Mouse (Mus musculus): ENCODE data around the gene Hal. TPM values are rescaled to one million over a fixed set of nuclear protein-coding genes. Genes with fewer than 3 reads are reported as not detected.

The Hal gene
- polyA plus RNA-seq, 1 experiment from 2014 or later, result not detected

DNA sequence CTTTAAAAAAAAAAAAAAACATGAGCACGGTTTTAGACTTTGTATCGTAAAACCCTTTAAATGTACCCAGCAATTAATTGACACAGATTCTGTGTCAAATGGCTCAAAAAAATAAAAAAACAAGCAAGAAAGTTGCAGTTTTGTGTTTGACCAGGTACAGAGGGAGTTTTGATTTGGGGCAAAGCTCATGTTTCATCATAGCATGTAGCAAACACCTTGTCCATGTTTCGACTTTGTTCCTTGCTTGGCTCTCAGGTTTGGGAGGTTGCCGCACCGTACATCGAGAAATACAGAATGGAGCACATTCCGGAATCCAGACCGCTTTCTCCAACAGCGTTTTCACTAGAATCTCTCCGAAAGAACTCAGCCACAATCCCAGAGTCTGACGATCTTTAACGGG is 27.4 kb downstream of the Hal start:
- Histone ChIP-seq H3K27ac (no peak overlapping the region), H3K9ac (replicated peaks) (no peak overlapping the region), H3K36me3 (no peaks in the 10 kb centered on the region), H3K4me1 (replicated peaks) (no peaks in the 10 kb centered on the region), H3K4me2 (no peak overlapping the region), H3K4me3 (replicated peaks) (no peak overlapping the region), H3K9me3 (no peaks in the 10 kb centered on the region), H3K27me3 (no peaks in the 10 kb centered on the region)
- ATAC-seq (ENCODE audit: insufficient number of reproducible peaks, insufficient read depth, low FRiP score, low TSS enrichment, low read depth), result no peak
- WGBS, result 73% methylated on average over 12 of the region's 12 CpGs

GRCm38 (mm10) chr10:93517754-93518153 is 29.2 kb downstream of the Hal start:
- WGBS, result 51% methylated on average over 4 of the region's 4 CpGs

GRCm38 (mm10) chr10:93518186-93518585 is 29.6 kb downstream of the Hal start:
- no peak overlapping the region for H3K9ac ChIP-seq (replicated peaks)
- no peak overlapping the region for H3K27ac ChIP-seq
- no peaks in the 10 kb centered on the region for H3K9me3 ChIP-seq
- H3K4me2 ChIP-seq, result no peak overlapping the region
- H3K36me3 ChIP-seq, result no peaks in the 10 kb centered on the region
- no peak overlapping the region for H3K4me3 ChIP-seq (replicated peaks)
- no peak for ATAC-seq (ENCODE audit: insufficient number of reproducible peaks, insufficient read depth, low FRiP score, low TSS enrichment, low read depth)
- no peaks in the 10 kb centered on the region for H3K4me1 ChIP-seq (replicated peaks)
- 86% methylated on average over 4 of the region's 4 CpGs for WGBS
- H3K27me3 ChIP-seq, result no peaks in the 10 kb centered on the region

More at GRCm38 (mm10) chr10:93517754-93518153, 29.2 kb downstream of the Hal start:
- no peak overlapping the region for H3K9ac ChIP-seq (replicated peaks)
- H3K27ac ChIP-seq, result no peak overlapping the region
- no peak for ATAC-seq (ENCODE audit: insufficient number of reproducible peaks, insufficient read depth, low FRiP score, low TSS enrichment, low read depth)
- no peak overlapping the region for H3K4me3 ChIP-seq (replicated peaks)
- no peaks in the 10 kb centered on the region for H3K9me3 ChIP-seq
- no peak overlapping the region for H3K4me2 ChIP-seq
- no peaks in the 10 kb centered on the region for H3K36me3 ChIP-seq
- H3K27me3 ChIP-seq, result no peaks in the 10 kb centered on the region
- H3K4me1 ChIP-seq (replicated peaks), result no peaks in the 10 kb centered on the region

DNA sequence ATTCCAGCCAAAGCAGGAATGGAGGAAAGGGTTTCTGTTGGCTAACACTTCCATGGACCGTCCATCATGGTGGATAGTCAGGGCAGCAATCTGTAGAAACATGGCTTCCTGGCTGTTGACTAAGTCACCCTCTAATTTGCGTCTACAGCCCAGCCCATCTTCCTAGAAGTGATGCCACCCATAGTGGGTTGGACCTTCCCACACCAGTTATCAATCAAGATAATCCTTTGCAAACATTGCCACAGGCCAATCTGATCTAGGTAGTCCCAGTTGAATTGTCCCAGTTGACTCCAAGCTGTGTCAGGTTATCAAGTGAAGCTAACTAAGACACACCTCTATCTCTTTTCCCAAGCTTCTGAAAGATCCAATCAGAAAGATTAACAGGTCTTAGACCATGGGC is 30.1 kb downstream of the Hal start:
- Histone ChIP-seq H3K9me3 (no peaks in the 10 kb centered on the region), H3K36me3 (no peaks in the 10 kb centered on the region), H3K9ac (replicated peaks) (no peak overlapping the region), H3K4me1 (replicated peaks) (no peaks in the 10 kb centered on the region), H3K27me3 (no peaks in the 10 kb centered on the region), H3K4me3 (replicated peaks) (no peak overlapping the region), H3K4me2 (no peak overlapping the region), H3K27ac (no peak overlapping the region)
- ATAC-seq (ENCODE audit: insufficient number of reproducible peaks, insufficient read depth, low FRiP score, low TSS enrichment, low read depth), result no peak
- 86% methylated on average over 2 of the region's 2 CpGs for WGBS

- H3K9me3 ChIP-seq, result no peaks in the 10 kb centered on the region
- no peak overlapping the region for H3K27ac ChIP-seq
- no peaks in the 10 kb centered on the region for H3K27me3 ChIP-seq
- H3K36me3 ChIP-seq, result no peaks in the 10 kb centered on the region
- H3K4me3 ChIP-seq (replicated peaks), result no peak overlapping the region
- H3K9ac ChIP-seq (replicated peaks), result no peak overlapping the region
- H3K4me1 ChIP-seq (replicated peaks), result no peaks in the 10 kb centered on the region
- WGBS, result 90% methylated on average over 8 of the region's 8 CpGs
- no peak for ATAC-seq (ENCODE audit: insufficient number of reproducible peaks, insufficient read depth, low FRiP score, low TSS enrichment, low read depth)
- H3K4me2 ChIP-seq, result no peak overlapping the region
Observed at GRCm38 (mm10) chr10:93519159-93519558, 30.6 kb downstream of the Hal start.

- Histone ChIP-seq H3K9me3 (no peaks in the 10 kb centered on the region), H3K4me2 (no peak overlapping the region), H3K27ac (no peak overlapping the region), H3K27me3 (no peaks in the 10 kb centered on the region), H3K36me3 (no peaks in the 10 kb centered on the region), H3K4me3 (replicated peaks) (no peak overlapping the region), H3K4me1 (replicated peaks) (no peaks in the 10 kb centered on the region), H3K9ac (replicated peaks) (no peak overlapping the region)
- WGBS, result 86% methylated on average over 5 of the region's 5 CpGs
- no peak for ATAC-seq (ENCODE audit: insufficient number of reproducible peaks, insufficient read depth, low FRiP score, low TSS enrichment, low read depth)
Observed at GRCm38 (mm10) chr10:93519756-93520155, 31.2 kb downstream of the Hal start.

DNA sequence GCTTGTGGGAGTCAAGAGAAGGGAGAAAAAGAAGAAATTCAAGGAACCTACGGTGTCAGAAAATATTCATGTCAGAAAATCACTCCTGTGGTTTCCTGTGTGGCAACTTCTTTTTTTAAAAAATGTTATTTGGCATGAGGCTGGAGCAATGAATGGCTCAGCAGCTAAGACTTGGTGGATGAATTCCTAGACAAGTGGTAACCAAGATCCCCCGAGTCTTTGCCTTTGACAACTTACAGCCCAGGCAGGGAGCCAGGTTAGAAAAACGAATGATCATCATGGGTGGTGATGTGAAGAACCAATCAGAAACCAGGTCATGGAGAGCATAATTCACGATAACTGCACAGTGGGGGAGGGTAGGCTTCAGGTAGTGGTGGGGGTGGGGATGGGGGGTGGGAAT is 32.4 kb downstream of the Hal start:
- ATAC-seq (ENCODE audit: insufficient number of reproducible peaks, insufficient read depth, low FRiP score, low TSS enrichment, low read depth), result no peak
- Histone ChIP-seq H3K4me2 (no peak overlapping the region), H3K4me1 (replicated peaks) (no peaks in the 10 kb centered on the region), H3K27me3 (no peaks in the 10 kb centered on the region), H3K27ac (no peak overlapping the region), H3K4me3 (replicated peaks) (no peak overlapping the region), H3K9ac (replicated peaks) (no peak overlapping the region), H3K36me3 (no peaks in the 10 kb centered on the region), H3K9me3 (no peaks in the 10 kb centered on the region)
- WGBS, result 77% methylated on average over 4 of the region's 4 CpGs

GRCm38 (mm10) chr10:93525329-93525728 is 36.8 kb downstream of the Hal start:
- no peaks in the 10 kb centered on the region for H3K27me3 ChIP-seq
- no peak overlapping the region for H3K9ac ChIP-seq (replicated peaks)
- H3K9me3 ChIP-seq, result no peaks in the 10 kb centered on the region
- H3K4me2 ChIP-seq, result no peak overlapping the region
- H3K4me3 ChIP-seq (replicated peaks), result no peak overlapping the region
- no peak for ATAC-seq (ENCODE audit: insufficient number of reproducible peaks, insufficient read depth, low FRiP score, low TSS enrichment, low read depth)
- WGBS, result 51% methylated on average over 1 of the region's 1 CpGs
- H3K4me1 ChIP-seq (replicated peaks), result no peaks in the 10 kb centered on the region
- no peak overlapping the region for H3K27ac ChIP-seq
- no peaks in the 10 kb centered on the region for H3K36me3 ChIP-seq

- no peak for ATAC-seq (ENCODE audit: insufficient number of reproducible peaks, insufficient read depth, low FRiP score, low TSS enrichment, low read depth)
- no peak overlapping the region for H3K4me3 ChIP-seq (replicated peaks)
- H3K36me3 ChIP-seq, result no peaks in the 10 kb centered on the region
- H3K4me1 ChIP-seq (replicated peaks), result peaks cover 16% of the 10 kb centered on the region
- H3K27me3 ChIP-seq, result peaks cover 24% of the 10 kb centered on the region
- no peak overlapping the region for H3K27ac ChIP-seq
- 90% methylated on average over 2 of the region's 2 CpGs for WGBS
- no peak overlapping the region for H3K4me2 ChIP-seq
- H3K9me3 ChIP-seq, result no peaks in the 10 kb centered on the region
- H3K9ac ChIP-seq (replicated peaks), result no peak overlapping the region
Observed at GRCm38 (mm10) chr10:93538287-93538686, 49.7 kb downstream of the Hal start.

DNA sequence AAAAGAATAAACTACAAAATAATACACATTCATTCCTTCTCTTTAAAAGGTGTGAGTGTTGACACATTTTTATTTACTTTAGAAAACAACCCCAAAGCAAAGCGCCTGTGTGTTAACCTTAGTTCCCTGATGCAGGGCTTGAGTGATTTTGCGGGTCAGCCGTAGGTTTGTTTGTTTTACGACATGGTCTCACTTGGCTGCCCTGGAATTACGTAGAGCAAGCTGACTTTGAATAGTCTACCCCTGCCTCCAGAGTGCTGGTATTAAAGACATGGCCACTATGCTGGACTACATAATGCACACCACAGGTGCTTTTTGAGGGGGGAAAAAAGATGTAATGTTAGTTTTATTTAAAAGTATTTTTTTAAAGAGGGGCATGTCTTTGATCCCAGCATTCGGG is 50.2 kb downstream of the Hal start:
- no peak overlapping the region for H3K4me3 ChIP-seq (replicated peaks)
- ATAC-seq (ENCODE audit: insufficient number of reproducible peaks, insufficient read depth, low FRiP score, low TSS enrichment, low read depth), result no peak
- H3K27me3 ChIP-seq, result peaks cover 24% of the 10 kb centered on the region
- no peak overlapping the region for H3K4me2 ChIP-seq
- no peak overlapping the region for H3K9ac ChIP-seq (replicated peaks)
- H3K4me1 ChIP-seq (replicated peaks), result peaks cover 16% of the 10 kb centered on the region
- H3K9me3 ChIP-seq, result no peaks in the 10 kb centered on the region
- H3K36me3 ChIP-seq, result no peaks in the 10 kb centered on the region
- H3K27ac ChIP-seq, result no peak overlapping the region
- 36% methylated on average over 6 of the region's 6 CpGs for WGBS

DNA sequence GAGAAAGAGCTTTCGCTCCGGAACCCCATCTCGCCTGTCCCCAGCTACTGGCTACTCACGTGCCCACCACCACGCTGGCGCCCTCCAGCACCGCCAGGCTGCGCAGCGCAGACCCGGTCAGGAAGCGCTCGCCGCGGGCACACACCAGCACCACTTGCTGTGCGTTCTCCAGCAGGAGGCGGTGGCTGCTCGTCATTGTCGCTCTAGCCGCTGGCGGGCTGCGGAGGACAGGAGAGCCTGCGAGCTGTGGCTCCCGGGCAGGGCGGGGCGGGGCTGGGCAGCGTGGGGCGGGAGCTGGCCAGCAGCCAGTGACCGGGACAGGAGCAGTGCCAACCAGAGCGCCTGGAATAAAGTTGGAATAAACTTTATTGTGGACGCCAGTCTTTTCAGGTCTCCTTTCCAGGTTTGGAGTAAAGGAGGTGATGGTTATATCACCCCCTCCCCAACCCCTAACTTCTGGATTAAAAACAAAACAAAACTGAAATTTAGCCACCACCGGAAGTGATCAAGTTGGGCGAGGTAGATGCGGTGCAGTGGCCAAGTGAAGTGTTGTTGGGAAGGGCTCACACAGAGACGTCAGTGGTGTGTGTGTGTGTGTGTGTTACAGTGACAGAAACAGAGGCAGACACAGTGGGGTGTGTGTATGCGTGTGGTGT is 51.3 kb downstream of the Hal start, which contains the start of gene Amdhd1:
Gene Amdhd1 (minus strand): TSS at position 259 of the 656 bp plus-strand sequence.
- Histone ChIP-seq H3K4me1 (replicated peaks) (peaks cover 12% of the 10 kb centered on the region), H3K36me3 (no peaks in the 10 kb centered on the region), H3K9ac (replicated peaks) (peak within 1 kb of the TSS; percentile 50), H3K4me2 (peak within 1 kb of the TSS; percentile 86), H3K4me3 (replicated peaks) (peak within 1 kb of the TSS; percentile 43), H3K27ac (no peak within 1 kb of the TSS), H3K27me3 (peaks cover 14% of the 10 kb centered on the region), H3K9me3 (no peaks in the 10 kb centered on the region)
- 5% methylated on average over 35 of the region's 35 CpGs for WGBS
- ATAC-seq (ENCODE audit: insufficient number of reproducible peaks, insufficient read depth, low FRiP score, low TSS enrichment, low read depth), result peak; percentile 75

Measured in limb, embryonic 12.5 days (tissue).